Mouse (Mus musculus) layer of hippocampus, adult 2 months (tissue): ENCODE results near the gene Tppp2. TPM values are rescaled to one million over a fixed set of nuclear protein-coding genes. Genes with fewer than 3 reads are reported as not detected.

Experiments used
- DNase-seq, 2 experiments: peaks; one replicate each; pipeline ENCODE4 v3.0.0; 2022; ENCODE audit warnings: low spot score in 2 of 2
- H3K27ac ChIP-seq: fragments of 200-600 bp; 2 replicates; pipeline ENCODE4 v1.8.1; 2022
- H3K4me3 ChIP-seq: fragments of 200-600 bp; 2 replicates; pipeline ENCODE4 v1.8.1; 2022; ENCODE audit warnings: mild to moderate bottlenecking
- CTCF ChIP-seq: fragments of 200-600 bp; conservative IDR thresholded peaks from 2 replicates; pipeline ENCODE4 v1.8.1; 2022; ENCODE audit warnings: antibody characterized with exemption, mild to moderate bottlenecking, moderate library complexity
- total RNA-seq, 2 experiments: library from RNA; stranded (reverse); gene quantifications; 2 replicates each; pipeline ENCODE4 v1.2.3; 2021

The Tppp2 gene
- total RNA-seq, 2 experiments from 2014 or later: not detected

DNA sequence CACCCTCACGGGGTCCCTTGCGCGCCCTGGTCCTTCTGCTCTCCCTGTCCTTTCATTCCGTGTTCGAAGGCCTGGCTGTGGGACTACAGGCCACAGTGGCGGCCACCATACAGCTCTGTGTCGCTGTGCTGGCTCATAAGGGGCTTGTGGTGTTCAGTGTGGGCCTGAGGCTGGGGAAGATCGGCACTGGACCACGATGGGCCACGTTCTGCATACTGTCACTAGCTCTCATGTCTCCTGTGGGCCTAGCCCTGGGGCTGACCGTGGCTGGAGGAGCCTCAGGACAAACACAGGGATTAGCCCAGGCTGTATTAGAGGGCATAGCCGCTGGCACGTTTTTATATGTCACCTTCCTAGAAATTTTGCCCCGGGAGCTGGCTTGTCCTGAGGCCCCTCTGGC is 23.2 kb upstream of the Tppp2 start:
- no peak for DNase-seq
- Histone ChIP-seq H3K4me3 (no peak overlapping the region), H3K27ac (no peak overlapping the region)
- no peak for TF ChIP-seq CTCF

DNA sequence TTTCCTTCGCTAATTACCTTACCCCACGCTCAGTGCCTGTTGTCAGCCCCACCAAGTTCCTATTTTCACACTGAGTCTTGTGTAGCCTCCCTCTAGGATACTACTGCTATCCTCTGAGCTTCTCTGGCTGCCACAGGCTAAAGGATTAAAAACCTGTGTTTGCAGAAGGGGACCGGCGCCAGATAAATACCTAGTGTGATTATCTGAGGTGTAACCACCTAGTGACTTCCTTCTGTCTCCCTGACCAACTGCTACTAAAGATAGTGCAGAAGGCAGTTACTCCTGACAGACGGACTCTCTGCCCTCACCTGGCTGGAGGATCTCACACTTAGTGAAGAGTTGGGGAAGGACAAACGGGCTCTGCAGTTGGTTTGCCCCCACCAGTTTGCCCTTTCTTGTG is 22.2 kb upstream of the Tppp2 start:
- H3K4me3 ChIP-seq: no peak overlapping the region
- no peak for TF ChIP-seq CTCF
- no peak for DNase-seq
- H3K27ac ChIP-seq: no peak overlapping the region

DNA sequence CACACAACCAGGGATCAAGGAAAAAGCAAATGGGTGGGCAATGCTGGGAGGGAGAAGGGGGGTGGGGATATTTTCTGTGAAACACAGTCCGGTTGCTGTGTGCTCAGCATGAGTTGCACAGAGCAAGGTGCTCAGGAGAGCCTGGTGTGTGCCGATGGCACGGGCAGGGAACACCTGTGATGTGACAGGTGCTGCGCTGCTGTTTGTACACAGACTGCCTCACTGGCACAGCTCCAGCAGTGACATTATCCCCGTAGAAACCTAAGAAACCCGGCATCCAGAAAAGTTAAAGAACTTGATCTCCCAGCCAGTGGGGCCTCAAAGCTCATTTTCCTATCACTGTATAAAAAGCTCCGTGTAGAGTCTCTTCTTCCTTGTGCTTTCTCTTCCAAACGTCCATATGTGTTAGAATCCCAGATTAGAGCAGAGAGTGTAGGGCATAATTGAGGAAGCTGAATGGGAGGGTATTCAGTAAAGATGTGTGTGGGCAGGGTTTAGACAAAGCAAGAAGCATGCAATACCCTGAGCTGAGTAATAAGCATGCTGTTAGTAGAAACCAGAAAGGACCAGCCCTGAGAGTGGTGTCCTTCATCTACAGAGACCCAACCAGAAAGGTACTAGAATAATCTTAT is 21.6 kb upstream of the Tppp2 start:
- no peak for DNase-seq
- no peak overlapping the region for H3K4me3 ChIP-seq
- no peak for TF ChIP-seq CTCF
- no peak overlapping the region for H3K27ac ChIP-seq

DNA sequence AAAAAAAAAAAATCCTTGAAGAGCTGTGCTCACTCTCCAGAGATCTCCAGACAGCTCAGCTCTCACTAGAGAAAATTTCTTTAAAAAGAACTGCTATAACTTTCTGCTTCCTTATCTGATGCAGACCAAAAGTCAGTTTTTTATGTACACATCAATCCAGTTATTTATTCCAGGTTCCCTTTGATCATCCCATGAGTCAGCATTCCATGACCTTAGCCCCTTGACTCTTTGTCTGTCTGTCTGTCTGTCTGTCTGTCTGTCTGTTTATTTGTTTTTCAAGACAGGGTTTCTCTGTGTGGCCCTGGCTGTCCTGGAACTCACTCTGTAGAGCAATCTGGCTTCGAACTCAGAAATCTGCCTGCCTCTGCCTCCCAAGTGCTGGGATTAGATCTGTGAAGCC is 18.9 kb upstream of the Tppp2 start:
- Histone ChIP-seq H3K4me3 (no peak overlapping the region), H3K27ac (no peak overlapping the region)
- no peak for TF ChIP-seq CTCF
- DNase-seq: no peak

DNA sequence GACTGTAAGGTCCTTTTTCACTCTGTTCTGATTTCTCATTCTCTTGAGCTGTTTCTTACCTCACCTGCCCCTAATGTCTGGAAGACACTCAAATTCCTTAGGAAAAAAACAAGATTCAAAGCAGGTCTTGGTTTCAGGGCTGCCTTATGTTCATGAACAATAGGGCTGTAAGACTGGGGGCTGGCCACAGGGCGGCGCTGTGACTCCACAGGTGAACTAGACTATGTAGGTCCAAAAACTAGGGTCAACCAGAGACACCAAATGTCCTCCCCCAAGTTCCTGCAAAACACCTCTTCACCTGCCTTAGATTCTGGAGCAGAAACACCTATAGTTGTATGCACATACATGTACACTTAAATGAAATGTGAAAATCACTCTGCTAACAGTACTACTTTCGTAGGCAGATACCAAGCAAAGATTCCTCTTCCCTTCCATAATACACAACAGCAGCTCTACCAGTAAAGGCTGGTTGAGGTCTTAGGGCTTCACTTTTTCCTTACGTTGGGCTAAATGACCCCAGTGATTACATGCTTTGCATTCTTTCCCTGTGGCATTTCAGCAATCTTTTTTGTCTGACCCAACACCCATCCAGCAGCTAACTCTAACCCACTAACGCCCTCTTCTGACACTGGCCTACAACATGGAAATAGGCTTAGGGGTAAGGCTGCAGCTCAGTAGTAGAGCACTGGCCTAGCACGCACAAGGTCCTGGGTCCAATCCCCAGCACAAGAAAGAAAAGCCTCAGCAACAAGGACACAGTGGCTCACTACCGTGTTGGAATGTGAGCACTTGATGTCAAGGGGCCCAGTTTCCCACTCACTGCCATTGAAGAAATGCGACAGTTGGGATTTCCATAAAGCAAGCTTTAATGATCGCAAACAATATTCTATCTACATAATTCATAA is 15.2 kb upstream of the Tppp2 start:
- TF ChIP-seq CTCF: peak; percentile 98

DNA sequence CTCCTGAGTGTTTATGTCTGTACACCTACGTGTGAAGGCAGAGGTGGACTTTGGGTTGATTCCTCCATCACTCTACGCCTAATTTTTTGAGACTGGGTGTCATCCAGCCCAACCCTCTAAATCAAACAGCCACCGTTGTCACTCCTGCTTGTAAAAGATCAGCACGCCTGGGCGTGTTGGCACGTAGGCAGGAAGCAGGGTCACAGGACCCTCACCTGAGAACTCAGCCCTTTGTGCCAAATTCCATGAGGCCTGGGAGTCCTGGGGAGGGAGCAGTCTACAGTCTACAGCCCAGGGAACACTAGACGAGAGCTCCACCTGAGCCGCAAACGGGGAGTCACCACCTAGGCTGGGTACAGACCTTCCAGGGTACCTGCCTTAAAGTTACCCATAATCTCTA is 14.4 kb upstream of the Tppp2 start:
- no peak for DNase-seq
- Histone ChIP-seq H3K27ac (no peak overlapping the region), H3K4me3 (no peak overlapping the region)
- TF ChIP-seq CTCF: no peak

More for the DNA sequence above, 15.2 kb upstream of the Tppp2 start:
- Histone ChIP-seq H3K4me3 (no peak overlapping the region), H3K27ac (no peak overlapping the region)
- peak; percentile 61 to 86 for DNase-seq

DNA sequence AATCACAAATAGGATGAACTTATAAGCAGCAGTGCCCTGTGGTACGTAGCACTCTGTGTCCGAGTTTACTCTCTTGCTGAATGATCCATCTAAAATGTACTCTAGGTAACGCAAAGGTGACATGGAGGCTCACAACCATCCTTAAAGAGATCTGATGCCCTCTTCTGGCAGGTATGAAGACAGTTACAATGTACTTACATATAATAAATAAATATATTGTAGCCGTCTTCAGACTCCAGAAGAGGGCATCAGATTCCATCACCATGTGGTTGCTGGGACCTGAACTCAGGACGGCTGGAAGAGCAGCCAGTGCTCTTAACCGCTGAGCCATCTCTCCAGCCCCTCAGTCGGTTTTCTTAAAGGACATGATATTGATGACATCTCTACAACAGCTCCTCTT is 13.5 kb upstream of the Tppp2 start:
- H3K27ac ChIP-seq: no peak overlapping the region
- peak; percentile 60 for TF ChIP-seq CTCF

DNA sequence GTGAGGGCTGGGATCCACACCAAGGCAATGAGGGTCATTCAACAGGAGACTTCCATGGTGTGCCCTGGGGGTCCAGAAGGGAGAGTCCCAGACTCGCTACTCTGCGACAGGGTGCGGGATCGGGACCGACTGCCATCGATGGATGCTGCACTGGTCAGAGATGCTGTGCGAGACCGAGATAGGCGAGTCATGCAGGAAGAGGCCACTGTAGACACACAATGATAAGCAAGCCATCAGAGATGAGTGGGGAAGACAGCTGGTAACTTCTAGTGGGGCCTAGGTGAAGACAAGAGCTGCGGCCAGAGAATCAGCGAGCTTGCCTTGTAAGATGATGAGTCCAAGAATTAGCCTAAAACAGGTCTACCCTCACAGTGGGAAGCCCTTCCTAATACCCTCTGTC is 12.1 kb upstream of the Tppp2 start:
- no peak for DNase-seq
- Histone ChIP-seq H3K4me3 (no peak overlapping the region), H3K27ac (no peak overlapping the region)
- TF ChIP-seq CTCF: no peak

More for the DNA sequence above, 13.5 kb upstream of the Tppp2 start:
- DNase-seq: no peak
- no peak overlapping the region for H3K4me3 ChIP-seq

DNA sequence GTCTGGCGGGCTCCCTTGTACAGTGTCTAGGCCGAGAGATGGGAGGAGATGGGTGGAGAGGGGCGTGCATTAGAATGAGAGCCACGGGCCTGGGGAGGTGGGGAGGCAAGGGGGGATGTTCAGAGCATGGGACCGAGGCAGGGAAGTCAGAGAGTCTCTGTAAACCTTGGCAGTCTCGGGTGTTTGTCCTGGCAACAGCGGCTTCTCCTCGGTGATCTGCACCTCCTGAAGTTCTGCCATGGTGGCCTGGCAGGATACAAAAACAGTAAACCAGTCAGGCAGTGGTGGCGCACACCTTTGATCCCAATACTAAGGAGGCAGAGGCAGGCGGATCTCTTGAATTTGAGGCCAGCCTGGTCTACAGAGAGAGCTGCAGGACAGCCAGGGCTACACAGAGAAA is 6.9 kb upstream of the Tppp2 start:
- Histone ChIP-seq H3K27ac (peak overlapping the region; percentile 97), H3K4me3 (peak overlapping the region; percentile 44)
- no peak for DNase-seq
- no peak for TF ChIP-seq CTCF

DNA sequence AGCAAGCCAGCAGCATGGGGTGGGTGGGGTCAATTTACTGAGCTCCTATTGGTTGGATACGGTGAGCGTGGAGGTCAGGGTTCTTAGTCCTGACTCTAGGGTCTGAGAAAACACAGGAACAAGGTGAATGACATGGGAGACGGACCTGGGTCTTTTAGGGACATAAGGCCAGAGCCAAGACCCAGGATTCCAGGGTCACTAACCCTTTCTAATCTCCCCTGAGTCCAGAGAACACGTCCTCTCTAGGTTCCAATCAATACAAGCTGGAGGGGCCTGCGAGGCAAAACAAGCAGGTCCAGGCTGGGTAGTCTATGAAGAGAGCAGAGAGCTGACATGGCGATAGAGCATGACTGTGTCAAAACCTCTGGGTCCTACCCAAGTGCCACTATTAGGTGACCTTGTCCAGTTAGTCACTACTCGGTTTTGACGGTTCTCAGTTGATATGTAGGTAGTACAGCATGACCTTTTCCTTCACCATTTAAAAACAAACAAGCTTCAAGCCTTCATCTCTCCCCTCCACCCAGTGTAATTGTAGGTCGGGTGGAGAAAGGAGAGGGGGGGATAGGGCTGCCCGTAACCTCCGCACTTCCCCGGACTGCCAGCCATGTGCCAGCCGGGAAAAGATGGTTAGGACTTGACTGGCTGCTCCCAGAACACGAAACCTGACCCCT is 5.7 kb upstream of the Tppp2 start:
- no peak for TF ChIP-seq CTCF
- peak overlapping the region; percentile 97 for H3K27ac ChIP-seq
- H3K4me3 ChIP-seq: peak overlapping the region; percentile 78
- no peak for DNase-seq

DNA sequence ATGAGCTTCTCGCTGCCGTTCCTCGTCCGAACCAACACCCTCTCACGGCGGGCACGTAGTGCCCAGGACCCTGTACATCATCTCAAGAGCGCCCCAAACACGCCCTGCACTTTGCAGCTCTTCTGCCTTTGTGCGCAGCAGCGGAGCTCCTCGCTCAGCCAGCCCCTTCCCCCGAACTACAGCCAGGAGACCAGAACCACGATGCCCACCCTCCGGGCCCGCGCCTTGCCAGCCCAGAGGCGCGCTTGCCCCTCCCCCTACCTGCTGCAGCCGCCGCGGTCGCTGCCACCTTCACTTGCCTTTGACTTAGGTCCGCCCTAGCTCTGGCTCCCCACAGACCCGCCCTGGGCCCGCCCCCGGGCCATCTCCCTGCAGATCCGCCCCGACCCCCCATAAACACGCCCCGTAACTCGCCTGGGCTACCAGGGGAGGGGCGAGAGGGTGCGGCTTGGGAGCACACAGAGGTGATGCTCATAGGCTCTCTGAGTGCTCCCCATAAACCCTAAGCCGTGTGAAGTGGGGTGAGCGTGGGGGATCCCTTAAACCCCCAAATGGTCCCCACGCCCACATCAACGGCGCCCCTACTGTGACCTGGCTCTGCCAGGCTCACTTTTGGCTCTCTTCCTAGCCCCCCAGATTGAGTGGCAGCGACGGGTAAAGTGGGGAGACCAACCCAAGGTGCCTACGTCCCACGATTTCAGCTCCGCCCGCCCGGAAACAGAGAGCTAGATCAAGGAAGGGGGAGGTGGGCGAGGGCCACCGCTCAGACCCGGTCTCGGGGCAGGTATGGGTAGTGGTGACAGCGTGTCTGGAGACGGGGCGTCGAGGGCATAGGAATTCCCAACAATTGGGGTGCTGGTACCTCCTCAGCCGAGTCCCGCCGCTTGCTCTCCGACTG is 4.9 kb upstream of the Tppp2 start:
- Histone ChIP-seq H3K4me3 (peak overlapping the region; percentile 78), H3K27ac (peak overlapping the region; percentile 97)
- peak; percentile 68 to 80 for DNase-seq
- no peak for TF ChIP-seq CTCF
